Mouse (Mus musculus): ENCODE results near the gene Creb5. TPM values are rescaled to one million over a fixed set of nuclear protein-coding genes. Genes with fewer than 3 reads are reported as not detected.
A peak's percentile ranks its signal among the peaks of the same experiment; 100 is the strongest.

The Creb5 gene
- polyA plus RNA-seq, 1 experiment from 2014 or later, result 9.5 TPM

DNA sequence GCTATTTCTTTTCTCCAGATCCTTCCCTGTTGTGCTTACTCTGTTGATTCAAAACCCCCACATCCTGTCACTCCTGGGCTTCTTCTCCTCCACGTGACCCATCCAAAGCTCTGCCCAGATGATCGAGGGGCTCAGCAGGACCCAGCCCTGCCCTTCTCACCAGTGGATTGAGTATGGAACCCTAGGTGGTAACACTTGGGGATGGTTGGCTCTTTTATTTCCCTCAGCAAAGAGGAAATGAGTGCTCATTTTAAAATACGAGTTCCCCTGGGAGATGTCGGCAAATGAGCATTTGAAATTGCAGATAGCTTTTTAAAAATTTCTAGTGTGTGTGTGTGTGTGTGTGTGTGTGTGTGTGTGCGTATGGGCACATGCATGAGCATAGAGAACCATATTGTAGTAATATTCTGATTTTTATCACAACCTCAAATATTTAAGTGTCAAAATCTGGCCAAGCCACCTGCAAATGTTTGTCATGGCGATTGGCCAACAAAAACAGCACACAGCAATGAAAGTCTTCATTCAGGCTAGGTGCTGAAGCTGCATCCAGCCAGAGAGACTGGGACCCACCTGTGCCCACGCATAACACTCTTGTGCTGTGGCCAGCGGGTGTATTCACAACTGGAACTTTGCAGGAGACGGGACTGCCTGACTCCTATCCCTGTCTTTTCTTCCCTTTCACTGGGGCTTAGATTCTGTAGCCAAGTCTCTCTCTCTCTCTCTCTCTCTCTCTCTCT, 162.5 kb downstream of the Creb5 start:
- Histone ChIP-seq H3K27ac (no peak overlapping the region), H3K4me1 (peaks cover 10% of the 10 kb centered on the region), H3K9ac (no peak overlapping the region), H3K4me3 (replicated peaks) (no peak overlapping the region), H3K36me3 (no peaks in the 10 kb centered on the region), H3K27me3 (replicated peaks) (no peaks in the 10 kb centered on the region), H3K4me2 (0 out of 2 replicates have a peak overlapping the region, but pooled peaks have one; percentile 13), H3K9me3 (no peaks in the 10 kb centered on the region)
- no peak for ATAC-seq (ENCODE audit: insufficient read depth, low FRiP score, low read depth)
- WGBS, result 46% methylated on average over 9 of the region's 9 CpGs

DNA sequence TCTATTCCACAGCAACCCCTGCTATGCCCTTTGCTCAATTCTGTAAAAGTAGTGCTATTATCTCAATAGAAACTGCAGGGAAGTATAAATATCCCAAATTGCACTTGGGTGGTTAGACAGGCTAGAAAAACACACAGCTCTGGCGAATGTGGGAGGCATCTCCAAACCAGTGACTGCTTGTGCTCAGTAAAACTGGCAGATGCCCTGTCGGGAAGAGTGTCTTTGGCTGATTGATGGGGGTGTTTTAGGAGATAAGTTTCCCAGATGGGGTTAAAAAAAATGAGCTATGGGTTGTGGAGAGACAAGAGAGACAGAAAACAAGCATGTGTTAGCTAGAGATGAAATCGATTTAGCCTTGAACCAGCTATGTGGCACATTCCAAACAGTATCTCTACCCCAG, 163.4 kb downstream of the Creb5 start:
- Histone ChIP-seq H3K4me3 (replicated peaks) (no peak overlapping the region), H3K4me1 (peaks cover 10% of the 10 kb centered on the region), H3K27ac (no peak overlapping the region), H3K4me2 (no peak overlapping the region), H3K9me3 (no peaks in the 10 kb centered on the region), H3K36me3 (no peaks in the 10 kb centered on the region), H3K9ac (no peak overlapping the region), H3K27me3 (replicated peaks) (no peaks in the 10 kb centered on the region)
- WGBS, result 34% methylated on average over 3 of the region's 3 CpGs
- ATAC-seq (ENCODE audit: insufficient read depth, low FRiP score, low read depth), result no peak

DNA sequence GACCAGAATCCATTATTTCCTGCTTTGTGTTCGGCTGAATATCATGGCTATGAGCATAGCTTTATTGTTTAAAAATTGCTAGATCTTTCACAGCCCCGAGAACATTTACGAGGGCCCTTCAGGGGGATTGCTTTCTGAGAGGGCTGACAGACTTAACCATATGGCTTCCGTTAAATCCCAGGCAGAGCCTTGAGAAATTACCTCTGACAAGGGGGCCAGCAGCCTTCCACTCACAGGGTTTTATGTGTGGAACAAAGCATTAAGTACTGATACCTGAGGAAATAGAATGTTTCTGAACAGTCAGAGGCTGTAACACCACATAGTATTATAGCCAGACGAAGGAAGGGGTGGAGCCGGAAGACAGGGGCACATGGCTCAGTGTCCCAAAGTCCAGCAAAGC, 165.2 kb downstream of the Creb5 start:
- Histone ChIP-seq H3K4me3 (replicated peaks) (no peak overlapping the region), H3K4me2 (no peak overlapping the region), H3K36me3 (no peaks in the 10 kb centered on the region), H3K27ac (no peak overlapping the region), H3K4me1 (peaks cover 10% of the 10 kb centered on the region), H3K9me3 (no peaks in the 10 kb centered on the region), H3K27me3 (replicated peaks) (no peaks in the 10 kb centered on the region), H3K9ac (no peak overlapping the region)
- no peak for ATAC-seq (ENCODE audit: insufficient read depth, low FRiP score, low read depth)
- WGBS, result 31% methylated on average over 6 of the region's 6 CpGs

DNA sequence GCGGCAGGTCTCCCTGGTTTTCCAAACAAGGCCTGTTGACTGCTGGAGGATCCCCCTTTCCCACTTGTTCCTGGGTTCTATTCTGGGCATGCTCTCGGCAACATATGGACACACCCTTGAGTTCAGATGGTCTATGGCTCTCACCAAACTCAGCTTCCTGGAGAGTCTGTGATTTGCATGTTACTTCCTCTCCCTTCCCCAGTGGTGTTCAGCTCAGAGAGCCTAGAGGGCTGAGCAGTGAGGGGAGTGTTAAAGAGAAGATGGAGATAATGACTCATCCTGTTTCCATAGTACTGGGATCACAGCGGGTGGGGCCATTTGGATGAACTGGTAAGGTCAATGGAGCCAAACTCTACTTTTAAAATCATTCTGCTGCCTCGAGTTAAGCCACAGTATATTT, 168.4 kb downstream of the Creb5 start:
- Histone ChIP-seq H3K4me3 (replicated peaks) (no peak overlapping the region), H3K27me3 (replicated peaks) (no peaks in the 10 kb centered on the region), H3K9ac (no peak overlapping the region), H3K4me1 (0 out of 2 replicates have a peak, but pooled peaks cover 12% of the 10 kb centered on the region), H3K4me2 (no peak overlapping the region), H3K36me3 (no peaks in the 10 kb centered on the region), H3K9me3 (no peaks in the 10 kb centered on the region), H3K27ac (no peak overlapping the region)
- WGBS, result 56% methylated on average over 4 of the region's 4 CpGs
- no peak for ATAC-seq (ENCODE audit: insufficient read depth, low FRiP score, low read depth)

DNA sequence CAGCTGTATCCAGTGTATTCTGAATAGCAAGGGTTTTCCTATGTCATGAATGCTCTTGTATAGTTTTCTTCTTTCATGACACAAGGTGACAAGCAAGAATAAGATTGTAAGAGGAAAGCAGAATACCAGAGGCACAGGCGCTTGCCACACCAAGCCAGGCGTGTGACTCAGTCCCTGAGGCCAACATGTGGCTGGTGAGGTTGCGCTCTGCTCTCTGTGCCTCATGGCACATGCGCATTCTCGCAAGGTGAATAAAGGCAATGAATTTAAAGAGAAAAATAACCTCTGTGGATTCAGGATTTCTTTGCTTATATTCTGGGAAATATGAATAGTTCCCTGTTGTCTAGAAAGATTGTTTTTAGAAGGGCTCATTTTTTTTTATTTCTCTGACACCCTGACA, 169.0 kb downstream of the Creb5 start:
- ATAC-seq (ENCODE audit: insufficient read depth, low FRiP score, low read depth), result no peak
- Histone ChIP-seq H3K9ac (no peak overlapping the region), H3K4me1 (0 out of 2 replicates have a peak, but pooled peaks cover 12% of the 10 kb centered on the region), H3K27me3 (replicated peaks) (no peaks in the 10 kb centered on the region), H3K4me2 (no peak overlapping the region), H3K27ac (no peak overlapping the region), H3K9me3 (no peaks in the 10 kb centered on the region), H3K4me3 (replicated peaks) (no peak overlapping the region), H3K36me3 (no peaks in the 10 kb centered on the region)
- 90% methylated on average over 5 of the region's 5 CpGs for WGBS

DNA sequence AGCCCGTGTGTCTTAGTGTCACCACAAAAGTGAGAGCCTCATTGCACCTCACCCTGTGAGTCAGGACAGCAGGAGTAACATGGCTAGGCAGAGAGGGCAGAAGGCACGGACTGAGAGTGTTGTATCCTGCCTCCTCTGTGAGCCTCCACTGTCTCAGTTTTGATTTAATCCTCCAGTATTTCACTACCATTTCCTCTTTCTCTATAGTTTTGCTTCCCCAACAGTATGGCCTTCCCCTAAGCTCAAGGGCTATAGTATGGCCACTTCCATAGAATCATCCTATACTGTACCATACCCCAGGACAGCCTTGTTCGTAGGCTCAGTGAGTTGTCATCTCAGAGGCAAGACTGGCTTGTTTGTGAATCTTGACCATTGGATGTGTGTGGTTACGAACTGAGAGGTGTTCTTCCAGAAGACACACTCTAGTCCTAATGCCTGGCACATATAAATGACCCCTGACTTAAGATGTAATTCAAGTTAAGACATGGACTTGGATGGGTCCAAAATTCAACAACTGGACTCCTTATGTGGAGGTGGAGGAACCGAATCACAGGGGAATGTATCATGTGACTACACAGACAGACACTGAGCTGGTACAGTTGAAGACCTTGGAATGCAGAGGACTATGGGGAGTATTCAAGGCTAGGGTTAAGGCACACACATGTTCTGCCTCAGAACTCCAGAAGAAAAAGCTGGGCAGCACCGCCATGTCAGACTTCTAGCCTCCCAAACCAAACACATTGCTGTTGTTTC, 173.1 kb downstream of the Creb5 start:
- 0 out of 2 replicates have a peak, but pooled peaks cover 11% of the 10 kb centered on the region for H3K4me1 ChIP-seq
- H3K9ac ChIP-seq, result no peak overlapping the region
- no peak overlapping the region for H3K4me2 ChIP-seq
- no peak overlapping the region for H3K27ac ChIP-seq
- WGBS, result 79% methylated on average over 6 of the region's 6 CpGs
- ATAC-seq (ENCODE audit: insufficient read depth, low FRiP score, low read depth), result no peak
- H3K36me3 ChIP-seq, result no peaks in the 10 kb centered on the region
- no peaks in the 10 kb centered on the region for H3K27me3 ChIP-seq (replicated peaks)
- no peak overlapping the region for H3K4me3 ChIP-seq (replicated peaks)
- H3K9me3 ChIP-seq, result no peaks in the 10 kb centered on the region

DNA sequence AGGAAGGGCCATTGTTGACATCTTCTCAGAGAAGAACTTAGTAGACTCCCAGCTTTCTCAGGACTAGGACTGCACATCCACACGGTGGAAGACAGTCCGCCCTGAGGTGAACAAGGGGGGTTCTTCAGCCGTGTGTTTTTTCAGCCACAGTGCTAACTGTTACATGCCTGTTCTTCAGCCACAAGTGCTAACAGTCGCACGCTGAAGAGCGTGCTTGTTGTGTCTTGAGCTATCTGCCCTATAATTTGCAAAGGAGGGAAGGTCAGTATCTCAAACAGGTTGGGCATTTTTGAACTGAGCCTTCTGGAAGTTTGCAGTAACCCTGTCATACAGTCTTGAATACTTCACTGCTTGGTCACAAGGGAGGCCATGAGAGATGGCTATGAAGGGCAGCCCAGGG, 174.0 kb downstream of the Creb5 start:
- Histone ChIP-seq H3K9me3 (no peaks in the 10 kb centered on the region), H3K4me2 (no peak overlapping the region), H3K4me3 (replicated peaks) (no peak overlapping the region), H3K9ac (no peak overlapping the region), H3K4me1 (0 out of 2 replicates have a peak, but pooled peaks cover 11% of the 10 kb centered on the region), H3K27ac (no peak overlapping the region), H3K36me3 (no peaks in the 10 kb centered on the region), H3K27me3 (replicated peaks) (no peaks in the 10 kb centered on the region)
- WGBS, result 87% methylated on average over 6 of the region's 6 CpGs
- ATAC-seq (ENCODE audit: insufficient read depth, low FRiP score, low read depth), result no peak

DNA sequence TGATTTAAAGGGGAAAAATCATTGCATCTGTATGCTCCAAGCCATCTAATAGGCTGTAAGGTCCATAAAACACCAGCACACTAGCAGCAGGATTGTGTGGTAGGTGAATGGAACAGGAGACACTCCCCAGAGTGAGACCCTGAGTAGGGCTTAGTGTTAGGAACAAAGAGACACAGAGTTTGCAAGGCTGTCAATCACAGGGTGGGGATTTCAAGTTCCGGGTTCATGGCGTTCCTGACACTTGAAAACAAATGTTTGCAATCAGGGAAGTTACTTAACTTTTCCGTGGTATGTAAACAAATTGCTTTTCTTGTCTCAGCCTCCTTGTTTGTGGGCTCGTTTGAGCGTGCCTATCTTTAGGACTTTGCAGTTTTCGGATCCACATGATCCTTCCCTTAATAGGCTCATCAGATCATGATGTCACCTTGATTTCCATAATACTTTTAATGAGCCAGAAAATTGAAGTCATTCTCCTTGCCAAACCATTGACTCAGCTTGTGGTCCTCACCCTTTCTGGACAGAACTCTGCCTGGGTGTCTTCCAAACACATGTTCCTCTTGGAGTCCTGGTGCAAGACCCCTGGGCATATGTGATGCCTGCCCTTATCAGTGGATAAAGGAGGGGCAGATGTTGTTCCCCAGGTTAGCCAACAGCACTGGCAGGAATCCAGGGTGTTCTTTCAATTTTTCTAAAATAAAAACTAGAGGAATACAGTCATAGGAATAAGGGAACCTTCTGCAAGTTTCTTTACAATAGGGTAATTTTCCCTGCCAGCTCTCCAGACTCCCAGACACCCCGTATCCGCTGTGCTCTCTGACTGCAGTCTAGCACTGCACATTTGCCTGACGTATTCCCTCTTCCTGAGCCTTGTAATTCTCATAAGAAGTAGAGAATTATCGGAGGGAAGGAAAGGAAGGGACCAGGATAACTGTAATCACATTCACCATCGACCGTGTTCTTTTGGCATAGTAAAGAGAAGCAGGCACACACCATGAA, 175.0 kb downstream of the Creb5 start:
- 62% methylated on average over 12 of the region's 12 CpGs for WGBS
- H3K36me3 ChIP-seq, result no peaks in the 10 kb centered on the region
- H3K9me3 ChIP-seq, result no peaks in the 10 kb centered on the region
- ATAC-seq (ENCODE audit: insufficient read depth, low FRiP score, low read depth), result no peak
- no peak overlapping the region for H3K27ac ChIP-seq
- 0 out of 2 replicates have a peak, but pooled peaks cover 11% of the 10 kb centered on the region for H3K4me1 ChIP-seq
- H3K9ac ChIP-seq, result no peak overlapping the region
- H3K27me3 ChIP-seq (replicated peaks), result no peaks in the 10 kb centered on the region
- no peak overlapping the region for H3K4me3 ChIP-seq (replicated peaks)
- H3K4me2 ChIP-seq, result no peak overlapping the region

DNA sequence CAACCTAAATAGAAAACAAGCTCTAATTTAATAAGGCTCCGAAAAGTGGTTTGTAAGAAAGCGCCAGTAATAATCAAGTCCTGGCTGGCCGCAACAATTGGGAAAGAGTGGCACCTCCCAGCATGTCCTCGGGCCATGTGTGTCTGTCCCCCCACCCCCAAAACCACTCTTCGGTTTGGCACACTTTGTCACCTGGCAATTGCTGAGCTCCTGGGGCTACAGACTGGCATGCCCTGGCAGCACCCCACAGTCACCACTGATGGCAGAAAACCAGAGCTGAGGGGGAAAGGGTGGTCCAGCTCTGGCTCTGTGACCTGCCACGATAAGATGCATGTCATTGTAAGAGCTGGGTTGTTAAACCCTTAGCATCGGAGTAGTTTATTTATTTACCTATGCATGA, 175.7 kb downstream of the Creb5 start:
- Histone ChIP-seq H3K4me2 (no peak overlapping the region), H3K27me3 (replicated peaks) (no peaks in the 10 kb centered on the region), H3K9ac (no peak overlapping the region), H3K4me3 (replicated peaks) (no peak overlapping the region), H3K27ac (no peak overlapping the region), H3K4me1 (0 out of 2 replicates have a peak, but pooled peaks cover 11% of the 10 kb centered on the region), H3K36me3 (no peaks in the 10 kb centered on the region), H3K9me3 (no peaks in the 10 kb centered on the region)
- no peak for ATAC-seq (ENCODE audit: insufficient read depth, low FRiP score, low read depth)
- 76% methylated on average over 7 of the region's 7 CpGs for WGBS

DNA sequence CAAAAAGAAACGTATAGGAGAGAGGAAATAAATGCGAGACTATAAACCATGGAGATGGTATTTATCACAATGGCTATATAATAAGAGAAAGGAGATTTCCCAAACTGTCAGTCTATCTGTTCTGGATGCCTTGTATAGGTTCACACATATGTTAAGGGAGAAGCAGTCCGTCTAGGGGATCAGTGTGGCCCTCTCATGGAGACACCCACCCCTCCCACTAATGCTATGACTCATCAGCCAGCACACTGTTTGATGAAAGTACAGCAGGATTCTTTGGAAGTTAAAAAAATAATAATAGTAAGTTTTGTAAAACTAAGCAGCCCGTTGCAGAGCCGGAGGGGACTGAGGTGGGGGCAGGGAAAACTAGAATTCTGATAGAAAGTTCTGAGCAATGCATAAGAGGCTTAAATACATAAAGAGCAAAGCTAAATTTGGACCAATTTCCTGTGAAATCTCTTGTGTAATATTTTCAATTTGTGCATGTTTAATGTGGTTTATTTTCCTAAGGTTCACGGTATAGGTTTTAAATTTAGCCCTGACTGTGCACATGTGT, 176.3 kb downstream of the Creb5 start:
- no peak overlapping the region for H3K9ac ChIP-seq
- no peak overlapping the region for H3K27ac ChIP-seq
- 54% methylated on average over 6 of the region's 6 CpGs for WGBS
- H3K4me3 ChIP-seq (replicated peaks), result no peak overlapping the region
- H3K4me2 ChIP-seq, result no peak overlapping the region
- ATAC-seq (ENCODE audit: insufficient read depth, low FRiP score, low read depth), result no peak
- no peaks in the 10 kb centered on the region for H3K9me3 ChIP-seq
- H3K27me3 ChIP-seq (replicated peaks), result no peaks in the 10 kb centered on the region
- H3K4me1 ChIP-seq, result 0 out of 2 replicates have a peak, but pooled peaks cover 8% of the 10 kb centered on the region
- H3K36me3 ChIP-seq, result no peaks in the 10 kb centered on the region

DNA sequence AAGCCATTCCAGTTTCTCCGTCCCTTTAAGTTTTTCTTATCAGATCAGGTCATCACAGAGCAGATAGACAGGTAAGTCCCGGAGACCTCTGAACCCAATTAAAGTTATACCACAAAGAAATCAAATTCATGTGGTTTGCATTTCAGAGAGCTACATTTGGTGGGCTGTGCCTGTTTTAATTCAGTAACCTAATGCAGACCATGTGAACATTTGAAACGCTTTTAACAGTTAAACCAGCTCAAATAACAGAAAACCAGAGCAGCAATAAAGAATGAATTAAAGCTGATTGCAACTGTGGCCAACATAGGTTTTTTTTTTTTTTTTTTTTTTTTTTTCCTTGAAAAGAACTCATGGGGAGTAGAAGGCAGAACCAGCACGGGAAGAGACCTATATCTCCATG, 182.1 kb downstream of the Creb5 start:
- Histone ChIP-seq H3K4me1 (peaks cover 14% of the 10 kb centered on the region), H3K9me3 (no peaks in the 10 kb centered on the region), H3K9ac (no peak overlapping the region), H3K27ac (no peak overlapping the region), H3K4me3 (replicated peaks) (no peak overlapping the region), H3K36me3 (no peaks in the 10 kb centered on the region), H3K27me3 (replicated peaks) (no peaks in the 10 kb centered on the region), H3K4me2 (no peak overlapping the region)
- 66% methylated on average over 4 of the region's 4 CpGs for WGBS
- 0 out of 2 replicates have a peak, but pooled peaks have one; percentile 22 for ATAC-seq (ENCODE audit: insufficient read depth, low FRiP score, low read depth)

Measured in stomach, embryonic 15.5 days (tissue).